Mouse (Mus musculus) midbrain, embryonic 11.5 days (tissue): ENCODE data around the gene Siglecg. TPM values are rescaled to one million over a fixed set of nuclear protein-coding genes. Genes with fewer than 3 reads are reported as not detected.

Experiments
- ATAC-seq: fragments of 200-750 bp; cut with Nextera tagmentation; 2 replicates; pipeline ENCODE4 v1.8.0; 2017; ENCODE audit warnings: moderate TSS enrichment, moderate library complexity; ENCODE audit not compliant: low FRiP score
- DNase-seq: peaks from one replicate; pipeline ENCODE4 v3.0.0; 2015; ENCODE audit warnings: low spot score; ENCODE audit errors: missing footprints
- H3K27ac ChIP-seq: fragments of 300-500 bp; sonication (generic); 2 replicates; pipeline ENCODE4 v1.5.1; 2014; ENCODE audit warnings: low read depth, low read length
- H3K27me3 ChIP-seq: fragments of 300-500 bp; sonication (generic); 2 replicates; pipeline ENCODE4 v1.6.1; 2014; ENCODE audit warnings: mild to moderate bottlenecking, low read length, moderate library complexity, mixed read lengths; ENCODE audit not compliant: control insufficient read depth, insufficient read depth
- H3K36me3 ChIP-seq: fragments of 300-500 bp; sonication (generic); 2 replicates; pipeline ENCODE4 v1.6.1; 2014; ENCODE audit warnings: mild to moderate bottlenecking, low read length, moderate library complexity, mixed read lengths; ENCODE audit not compliant: control insufficient read depth, insufficient read depth
- H3K4me1 ChIP-seq: fragments of 300-500 bp; sonication (generic); 2 replicates; pipeline ENCODE4 v1.6.1; 2014; ENCODE audit warnings: low read length; ENCODE audit not compliant: control insufficient read depth, insufficient read depth
- H3K4me2 ChIP-seq: fragments of 300-500 bp; sonication (generic); 2 replicates; pipeline ENCODE4 v1.6.1; 2014; ENCODE audit warnings: mild to moderate bottlenecking, moderate library complexity
- H3K4me3 ChIP-seq: fragments of 300-500 bp; sonication (generic); 2 replicates; pipeline ENCODE4 v1.5.1; 2014; ENCODE audit warnings: low read depth, low read length
- H3K9ac ChIP-seq: fragments of 300-500 bp; sonication (generic); 2 replicates; pipeline ENCODE4 v1.6.1; 2014; ENCODE audit warnings: low read length
- H3K9me3 ChIP-seq: fragments of 300-500 bp; sonication (generic); 2 replicates; pipeline ENCODE4 v1.6.1; 2016; ENCODE audit warnings: low read length; ENCODE audit not compliant: control insufficient read depth
- WGBS: fragments of 180-500 bp; shearing (Covaris S2); extraction: QIAGEN DNeasy Blood & Tissue Kit; methylation state at CpG from one replicate; pipeline ENCODE4 v1.1.7; 2014; 5-methylcytosine and 5-hydroxymethylcytosine counted together
- microRNA-seq: library from miRNA; unstranded; fragments of <30 nt; microRNA quantifications from one replicate; pipeline ENCODE4, GENCODE M21; 2017
- polyA plus RNA-seq: library from polyadenylated mRNA; unstranded; fragments of >200 nt; fragmentation: Nextera tagmentation; extraction: Ambion mirVana; gene quantifications from 2 replicates; pipeline ENCODE4 v1.2.1, GENCODE M21; 2014

Gene Siglecg
- polyA plus RNA-seq, 1 experiment from 2014 or later: not detected

DNA sequence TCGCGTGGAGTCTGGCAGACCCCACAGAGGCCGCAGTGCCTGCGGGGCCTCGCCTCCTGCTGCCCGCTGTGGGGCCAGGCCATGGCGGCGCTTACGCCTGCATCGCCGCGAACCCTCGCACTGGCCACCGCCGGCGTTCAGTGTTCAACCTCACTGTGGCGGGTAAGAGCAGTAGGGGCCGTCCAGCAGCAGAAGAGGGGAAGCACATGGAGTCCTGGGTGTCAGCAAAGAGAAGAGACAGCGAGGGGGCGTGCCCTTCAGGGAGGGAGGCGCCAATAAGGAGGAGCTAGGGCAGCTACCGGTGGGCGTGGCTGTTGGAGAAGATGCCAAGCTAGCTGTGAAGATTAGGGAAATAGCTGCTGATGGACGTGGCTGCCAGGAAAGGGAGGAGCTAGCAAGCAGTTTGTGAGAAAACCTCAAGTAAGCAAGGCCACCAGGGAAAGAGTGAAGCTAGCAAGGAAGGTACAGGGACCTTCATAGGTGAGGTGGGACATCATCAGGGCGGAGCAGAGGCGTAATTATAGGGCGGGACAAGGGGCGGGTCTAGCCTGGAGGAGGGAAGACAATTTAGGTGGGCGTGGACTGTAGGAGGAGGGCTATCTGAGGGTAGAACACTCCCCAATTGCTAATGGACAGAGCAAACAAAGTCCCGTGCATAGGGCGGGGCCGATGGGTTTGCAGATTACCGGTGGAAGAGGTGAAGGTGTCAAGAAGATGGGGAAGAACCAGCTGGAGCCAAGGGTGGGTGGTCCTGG is 57.5 kb downstream of the Siglecg start:
- Histone ChIP-seq H3K9ac (peak overlapping the region; percentile 39; the same call in 1 of the 2 replicates), H3K27ac (no peak overlapping the region), H3K4me1 (no peaks in the 10 kb centered on the region), H3K9me3 (no peaks in the 10 kb centered on the region), H3K4me3 (peak overlapping the region; percentile 35), H3K36me3 (no peaks in the 10 kb centered on the region), H3K27me3 (peaks cover 5% of the 10 kb centered on the region; the same call in 1 of the 2 replicates), H3K4me2 (peak overlapping the region; percentile 67)
- WGBS: under 1% methylated on average over 33 of the region's 33 CpGs
- ATAC-seq: peak; percentile 87
- no peak for DNase-seq

DNA sequence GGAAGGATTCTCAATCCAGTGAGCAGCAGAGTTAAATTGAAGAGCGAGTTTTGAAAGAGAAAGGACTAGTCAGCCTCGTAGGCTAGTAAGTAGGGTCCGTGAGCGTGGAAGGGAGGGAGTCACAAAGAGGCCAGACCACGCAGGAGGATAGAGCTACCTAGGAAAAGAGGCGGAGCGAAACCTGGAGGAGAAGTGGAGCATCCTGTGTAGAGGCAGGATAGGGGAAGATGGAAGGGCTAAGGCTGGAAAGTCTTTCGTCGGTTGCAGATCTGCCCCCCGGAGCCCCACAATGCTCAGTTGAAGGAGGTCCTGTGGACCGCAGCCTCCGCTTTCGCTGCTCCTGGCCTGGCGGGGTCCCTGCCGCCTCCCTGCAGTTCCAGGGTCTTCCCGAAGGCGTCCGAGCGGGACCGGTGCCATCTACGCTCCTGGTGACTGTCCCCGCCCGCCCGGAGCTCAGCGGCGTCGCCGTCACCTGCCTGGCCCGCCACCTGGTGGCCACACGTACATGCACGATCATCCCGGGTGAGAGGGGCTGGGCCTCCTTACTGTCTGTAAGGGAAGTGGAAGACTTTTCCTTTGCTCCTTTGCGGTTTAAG is 58.2 kb downstream of the Siglecg start:
- Histone ChIP-seq H3K27ac (no peak overlapping the region), H3K9me3 (no peaks in the 10 kb centered on the region), H3K36me3 (no peaks in the 10 kb centered on the region), H3K4me3 (peak overlapping the region; percentile 35), H3K9ac (peak overlapping the region; percentile 39; the same call in 1 of the 2 replicates), H3K27me3 (peaks cover 5% of the 10 kb centered on the region; the same call in 1 of the 2 replicates), H3K4me2 (peak overlapping the region; percentile 67), H3K4me1 (no peaks in the 10 kb centered on the region)
- peak; percentile 57 for ATAC-seq
- DNase-seq: peak; percentile 95
- WGBS: 2% methylated on average over 33 of the region's 33 CpGs

Small RNA genes lying within 50 kb of the gene (microRNA-seq; reads per million reads assigned to microRNA genes)
- gene Mir7051: 2.7 reads per million, percentile 10 among the genes with 10 or more reads in this experiment

Other genes starting within 250 kb of the Siglecg start
- gene Zfp715, start 94.9 kb upstream of the Siglecg start, polyA plus RNA-seq: 14.9 and 15.7 TPM in 2 replicates
- 0.23 and 0.55 TPM in 2 replicates for gene Siglecf, start 56.9 kb upstream of the Siglecg start, polyA plus RNA-seq
- 0.20 TPM in 1 of 2 replicates, not detected in the other for gene Lim2, start 19.5 kb downstream of the Siglecg start, polyA plus RNA-seq
- gene Nkg7, start 28.9 kb downstream of the Siglecg start, polyA plus RNA-seq: 0.19 TPM in 1 of 2 replicates, not detected in the other
- not detected in 2 replicates for gene Cldnd2, start 32.6 kb downstream of the Siglecg start, polyA plus RNA-seq
- 187 and 202 TPM in 2 replicates for gene Etfb, start 35.9 kb downstream of the Siglecg start, polyA plus RNA-seq
- 0.46 TPM in 1 of 2 replicates, not detected in the other for gene Gm45233, start 35.9 kb downstream of the Siglecg start, polyA plus RNA-seq
- 2.2 and 2.4 TPM in 2 replicates for gene Vsig10l, start 54.9 kb downstream of the Siglecg start, polyA plus RNA-seq
- gene Iglon5, start 81.9 kb downstream of the Siglecg start, polyA plus RNA-seq: 2.3 and 3.1 TPM in 2 replicates
- gene 4931406B18Rik, start 97.7 kb downstream of the Siglecg start, polyA plus RNA-seq: not detected in 2 replicates
- 0.63 and 0.70 TPM in 2 replicates for gene Cd33, start 136.2 kb downstream of the Siglecg start, polyA plus RNA-seq
- gene Zfp658, start 154.1 kb downstream of the Siglecg start, polyA plus RNA-seq: 6.7 and 8.7 TPM in 2 replicates
- 17.3 and 17.9 TPM in 2 replicates for gene Zfp719, start 171.4 kb downstream of the Siglecg start, polyA plus RNA-seq
- 0.23 and 0.64 TPM in 2 replicates for gene Zfp819, start 199.0 kb downstream of the Siglecg start, polyA plus RNA-seq
- gene Ceacam18, start 226.5 kb downstream of the Siglecg start, polyA plus RNA-seq: not detected in 2 replicates